Mouse (Mus musculus): ENCODE measurements around the gene Prr14l. TPM values are rescaled to one million over a fixed set of nuclear protein-coding genes. Genes with fewer than 3 reads are reported as not detected.
"Not testable (repeated sequence)": the region's sequence is repeated elsewhere in the genome, so short reads cannot be mapped to it uniquely, and the experiment has no call there.

The Prr14l gene
- 53.8 and 58.6 TPM in 2 replicates for total RNA-seq (2017)

DNA sequence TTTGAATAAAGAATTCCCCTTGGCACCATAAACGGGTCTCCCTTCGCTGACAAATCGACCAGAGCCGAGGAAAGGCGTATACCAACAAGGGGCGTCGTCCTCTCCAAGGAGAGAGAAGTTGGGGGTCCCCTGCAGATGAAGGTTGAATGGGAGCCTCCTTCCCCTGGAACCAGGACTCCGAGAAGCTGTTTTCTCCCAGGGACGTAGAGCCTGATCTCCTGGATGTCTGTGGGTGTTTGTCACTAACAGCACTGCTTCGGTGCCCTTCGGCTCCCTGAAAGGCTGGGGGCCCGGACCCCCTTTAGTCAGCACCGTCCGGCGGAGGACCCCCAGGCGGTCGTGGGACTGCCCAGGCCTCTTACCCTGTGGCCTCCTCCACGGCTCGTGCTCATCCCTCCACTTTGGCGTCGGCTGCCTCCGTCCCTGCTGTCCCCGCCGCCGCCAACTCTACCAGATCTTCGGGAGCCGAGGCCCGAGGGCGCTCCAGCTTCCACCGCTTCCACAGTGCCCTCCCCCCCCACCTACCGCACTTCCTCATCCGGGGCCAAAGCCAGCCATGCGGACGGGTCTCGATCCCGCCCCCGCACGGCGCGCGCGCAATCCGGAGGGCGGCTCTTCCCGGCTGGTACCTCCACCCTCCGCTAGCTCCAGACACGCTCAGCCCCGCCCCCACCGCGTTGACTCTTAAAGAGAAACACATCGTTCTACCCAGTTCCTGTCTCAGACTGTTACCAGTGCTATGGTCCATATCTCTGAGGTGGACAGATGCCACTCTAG, at the start of gene Prr14l:
TSS of gene Prr14l (minus strand) at position 526 of the 777 bp plus-strand sequence.
- ATAC-seq (ENCODE audit: extremely low read depth, insufficient number of reproducible peaks, low FRiP score, poor library complexity, severe bottlenecking) = peak; percentile 97

GRCm38 (mm10) chr5:32886739-32887138, 32.7 kb upstream of the Prr14l start:
- ATAC-seq (ENCODE audit: extremely low read depth, insufficient number of reproducible peaks, low FRiP score, poor library complexity, severe bottlenecking) = no peak

DNA sequence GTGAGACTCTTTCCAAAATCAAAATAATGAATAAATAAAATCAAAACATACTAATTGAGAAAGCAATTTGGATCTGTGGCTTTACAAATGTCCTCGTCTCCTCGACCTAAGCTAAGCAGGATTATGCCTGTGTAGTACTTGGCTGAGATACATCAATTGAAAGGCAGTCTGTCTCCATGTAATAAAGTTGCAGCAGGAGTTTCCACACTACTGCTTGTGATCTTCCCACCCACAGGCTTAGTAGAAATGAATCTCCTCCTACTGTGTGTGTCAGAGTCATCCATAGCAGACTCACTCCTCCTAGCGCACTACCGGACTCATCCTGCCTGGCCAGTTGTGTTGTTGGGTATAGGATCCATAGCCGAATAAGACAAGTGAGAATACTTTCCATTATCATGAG, 18.3 kb upstream of the Prr14l start:
- ATAC-seq (ENCODE audit: extremely low read depth, insufficient number of reproducible peaks, low FRiP score, poor library complexity, severe bottlenecking) = no peak

DNA sequence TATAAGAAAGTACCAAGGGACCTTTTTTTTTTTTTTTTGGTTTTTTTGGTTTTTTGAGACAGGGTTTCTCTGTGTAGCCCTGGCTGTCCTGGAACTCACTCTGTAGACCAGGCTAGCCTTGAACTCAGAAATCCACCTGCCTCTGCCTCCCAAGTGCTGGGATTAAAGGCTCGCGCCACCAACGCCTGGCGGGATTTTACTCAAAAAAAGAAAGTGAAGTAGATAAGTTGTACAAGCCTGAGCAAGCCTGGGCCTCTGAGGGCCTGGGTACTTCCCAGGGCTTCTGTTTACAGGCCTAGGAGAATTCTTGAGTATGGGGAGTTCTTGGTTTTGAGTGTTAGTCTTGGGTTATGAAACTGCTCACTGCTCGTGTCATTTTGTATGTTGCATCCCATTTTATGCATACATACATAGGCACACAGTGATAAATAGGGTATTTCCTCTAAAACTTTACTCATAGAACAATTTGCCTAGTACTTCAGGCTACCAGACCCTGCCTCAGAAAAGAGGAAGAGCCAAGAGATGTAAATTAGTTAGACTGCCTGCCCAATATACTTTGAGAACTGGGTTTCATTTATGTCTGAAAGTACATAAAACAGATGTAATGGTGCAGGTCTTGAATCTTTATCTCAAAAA, 15.5 kb upstream of the Prr14l start:
- ATAC-seq (ENCODE audit: extremely low read depth, insufficient number of reproducible peaks, low FRiP score, poor library complexity, severe bottlenecking) = peak; percentile 74

DNA sequence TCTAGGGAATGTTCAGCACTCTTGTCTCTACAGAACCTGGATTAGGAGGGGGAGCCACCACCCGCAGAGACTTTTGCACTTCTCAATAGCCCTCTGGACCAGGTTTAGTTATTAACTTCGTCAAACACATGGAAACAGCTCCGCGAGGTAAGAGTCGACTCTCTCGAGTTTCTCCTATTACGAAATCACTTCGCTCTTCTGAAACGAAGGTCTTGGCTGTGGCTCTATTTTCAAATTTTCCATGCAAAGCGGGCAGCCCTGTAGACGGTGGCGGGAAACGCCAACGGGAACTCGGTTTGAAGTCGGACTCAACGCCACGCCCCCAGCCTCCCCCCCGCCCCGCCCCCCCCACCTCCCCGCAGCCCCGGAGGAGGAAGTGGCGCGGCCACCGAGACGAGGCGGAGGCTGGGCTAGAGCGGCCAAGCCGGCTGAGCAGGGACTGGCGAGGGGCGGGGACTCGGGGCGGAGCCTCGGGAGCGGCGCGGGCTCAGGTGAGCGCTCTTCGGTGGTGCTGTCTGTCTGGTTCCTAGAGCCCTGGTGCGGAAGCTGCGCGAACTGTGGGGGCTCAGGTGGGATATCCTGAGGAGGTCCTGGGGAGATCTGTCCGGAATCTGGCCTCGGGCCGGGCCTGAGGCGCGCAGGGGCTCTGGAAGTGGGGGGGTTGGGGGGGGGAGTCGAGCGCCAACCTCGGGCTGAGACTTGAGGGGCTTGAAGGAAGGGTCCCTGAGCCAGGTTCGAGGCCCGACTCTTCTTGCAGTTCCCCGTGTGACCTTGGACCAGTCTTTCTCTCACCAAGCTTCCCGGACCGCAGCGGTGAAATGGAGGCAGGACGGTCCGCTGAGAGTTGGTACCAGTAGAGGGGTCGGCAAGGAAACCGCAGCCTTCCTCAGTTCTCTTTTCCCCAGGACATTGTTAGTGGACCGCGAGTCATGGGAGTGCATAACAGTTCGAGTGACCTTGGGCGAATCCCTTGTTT, 9.5 kb upstream of the Prr14l start, which contains the start of gene Depdc5:
TSS of gene Depdc5 (plus strand) at position 449 of the 976 bp plus-strand sequence.
- ATAC-seq (ENCODE audit: extremely low read depth, insufficient number of reproducible peaks, low FRiP score, poor library complexity, severe bottlenecking) = peak; percentile 99

- ATAC-seq (ENCODE audit: extremely low read depth, insufficient number of reproducible peaks, low FRiP score, poor library complexity, severe bottlenecking) = no peak
Measured at GRCm38 (mm10) chr5:32862469-32863132, 8.5 kb upstream of the Prr14l start.

DNA sequence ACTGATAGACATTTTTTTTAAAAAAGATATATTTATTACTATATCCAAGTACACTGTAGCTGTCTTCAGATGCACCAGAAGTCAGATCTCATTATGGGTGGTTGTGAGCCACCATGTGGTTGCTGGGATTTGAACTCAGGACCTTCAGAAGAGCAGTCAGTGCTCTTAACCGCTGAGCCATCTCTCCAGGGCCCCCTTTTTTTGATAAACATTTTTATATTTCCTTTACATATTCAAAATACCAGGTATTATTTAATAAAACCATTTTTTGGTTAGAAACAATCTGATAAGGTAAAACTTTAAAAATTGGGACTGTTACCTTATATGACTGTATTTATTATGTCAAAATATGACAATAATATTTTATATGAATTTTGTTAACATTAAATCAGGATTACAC, 7.0 kb upstream of the Prr14l start:
- no peak for ATAC-seq (ENCODE audit: extremely low read depth, insufficient number of reproducible peaks, low FRiP score, poor library complexity, severe bottlenecking)

GRCm38 (mm10) chr5:32857781-32858220, 3.7 kb upstream of the Prr14l start:
- ATAC-seq (ENCODE audit: extremely low read depth, insufficient number of reproducible peaks, low FRiP score, poor library complexity, severe bottlenecking) = no peak

DNA sequence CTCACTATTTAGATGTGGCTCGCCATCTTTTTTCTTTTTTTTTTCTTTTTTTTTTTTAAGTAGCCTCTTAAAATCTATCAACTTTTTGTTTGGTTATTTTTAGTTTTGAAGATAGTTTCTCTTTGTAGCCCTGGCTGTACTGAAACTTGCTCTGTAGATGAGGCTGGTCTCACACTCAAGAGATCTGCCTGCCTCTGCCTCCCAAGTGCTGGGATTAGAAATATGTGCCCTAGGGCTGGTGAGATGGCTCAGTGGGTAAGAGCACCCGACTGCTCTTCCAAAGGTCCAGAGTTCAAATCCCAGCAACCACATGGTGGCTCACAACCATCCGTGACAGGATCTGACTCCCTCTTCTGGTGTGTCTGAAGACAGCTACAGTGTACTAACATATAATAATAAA, 1.2 kb upstream of the Prr14l start:
- not testable (repeated sequence) for ATAC-seq (ENCODE audit: extremely low read depth, insufficient number of reproducible peaks, low FRiP score, poor library complexity, severe bottlenecking)

DNA sequence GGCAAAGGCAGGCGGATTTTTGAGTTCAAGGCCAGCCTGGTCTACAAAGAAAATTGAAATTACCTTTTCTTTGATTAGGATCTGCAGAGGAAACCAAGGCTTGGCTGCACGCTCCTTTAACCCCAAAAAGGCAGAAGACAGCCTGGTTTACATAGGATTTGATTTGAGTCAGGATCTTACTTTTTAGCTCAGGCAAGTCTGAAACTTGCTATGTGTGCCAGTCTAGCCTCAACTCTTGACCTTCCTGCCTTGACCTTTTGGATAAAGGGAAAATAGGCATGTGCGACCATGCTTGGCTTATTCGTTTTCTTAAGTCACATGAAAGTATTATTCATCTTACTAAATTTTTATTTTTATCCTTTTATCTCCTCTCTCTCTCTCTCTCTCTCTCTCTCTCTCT, 762 bp upstream of the Prr14l start:
- ATAC-seq (ENCODE audit: extremely low read depth, insufficient number of reproducible peaks, low FRiP score, poor library complexity, severe bottlenecking) = no peak

- no peak for ATAC-seq (ENCODE audit: extremely low read depth, insufficient number of reproducible peaks, low FRiP score, poor library complexity, severe bottlenecking)
Measured at GRCm38 (mm10) chr5:32852026-32852425, 2.0 kb downstream of the Prr14l start.

GRCm38 (mm10) chr5:32849580-32849979, 4.5 kb downstream of the Prr14l start:
- not testable (repeated sequence) for ATAC-seq (ENCODE audit: extremely low read depth, insufficient number of reproducible peaks, low FRiP score, poor library complexity, severe bottlenecking)

- ATAC-seq (ENCODE audit: extremely low read depth, insufficient number of reproducible peaks, low FRiP score, poor library complexity, severe bottlenecking) = no peak
Measured at GRCm38 (mm10) chr5:32849178-32849577, 4.9 kb downstream of the Prr14l start.

DNA sequence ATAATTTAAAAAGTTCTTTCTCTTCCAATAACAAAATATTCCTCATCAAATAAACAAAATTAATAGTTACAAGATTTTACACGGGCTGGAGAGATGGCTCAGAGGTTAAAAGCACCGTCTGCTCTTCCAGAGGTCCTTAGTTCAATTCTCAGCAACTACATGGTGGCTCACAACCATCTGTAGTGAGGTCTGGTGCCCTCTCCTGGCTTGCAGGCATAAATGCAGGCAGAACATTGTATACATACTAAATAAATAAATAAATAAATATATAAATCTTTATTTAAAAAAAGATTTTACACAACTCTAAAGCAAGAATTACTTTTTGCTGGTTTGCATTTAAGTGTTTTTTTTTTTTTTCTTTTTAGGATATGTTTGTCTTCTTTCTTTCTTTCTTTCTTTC, 14.0 kb downstream of the Prr14l start:
- ATAC-seq (ENCODE audit: extremely low read depth, insufficient number of reproducible peaks, low FRiP score, poor library complexity, severe bottlenecking) = no peak

DNA sequence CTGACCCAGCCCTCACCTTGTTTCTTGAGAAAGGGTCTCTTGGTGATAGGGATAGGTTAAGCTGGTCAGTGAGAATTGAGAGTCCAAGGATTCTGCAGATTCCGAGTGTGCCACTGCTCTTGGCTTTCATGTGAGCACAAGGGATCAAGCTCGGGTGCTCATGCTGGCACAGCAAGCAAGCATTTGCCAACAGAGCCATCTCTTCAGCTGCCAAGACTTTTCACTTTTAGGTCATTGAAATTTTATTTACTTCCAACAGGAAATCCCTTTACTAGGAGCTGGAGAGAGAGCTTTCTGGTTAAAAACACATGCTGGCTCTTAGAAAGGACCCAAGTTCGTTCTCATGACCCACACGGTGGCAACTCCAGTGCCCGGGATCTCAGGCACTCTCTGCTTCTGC, 17.1 kb downstream of the Prr14l start:
- no peak for ATAC-seq (ENCODE audit: extremely low read depth, insufficient number of reproducible peaks, low FRiP score, poor library complexity, severe bottlenecking)

DNA sequence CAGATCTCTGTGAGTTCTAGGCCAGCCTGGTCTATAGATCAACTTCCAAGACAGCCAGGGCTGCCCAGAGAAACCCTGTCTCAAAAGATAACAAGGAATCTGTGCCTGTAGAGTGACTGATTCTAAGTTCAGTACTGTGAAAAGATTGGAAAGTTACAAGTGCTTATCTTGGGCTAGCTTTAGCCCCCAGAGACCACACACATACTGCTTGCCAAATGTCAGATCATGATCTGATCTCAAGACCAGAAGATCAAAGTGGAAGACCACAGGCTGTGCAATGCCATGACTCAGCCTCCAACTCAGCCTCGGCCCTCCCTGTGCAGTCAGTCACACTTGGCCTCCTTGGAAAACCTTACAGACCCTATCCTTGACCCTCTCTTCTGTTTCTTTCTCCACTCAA, 19.6 kb downstream of the Prr14l start:
- no peak for ATAC-seq (ENCODE audit: extremely low read depth, insufficient number of reproducible peaks, low FRiP score, poor library complexity, severe bottlenecking)

GRCm38 (mm10) chr5:32830054-32830453, 24.0 kb downstream of the Prr14l start:
- no peak for ATAC-seq (ENCODE audit: extremely low read depth, insufficient number of reproducible peaks, low FRiP score, poor library complexity, severe bottlenecking)

DNA sequence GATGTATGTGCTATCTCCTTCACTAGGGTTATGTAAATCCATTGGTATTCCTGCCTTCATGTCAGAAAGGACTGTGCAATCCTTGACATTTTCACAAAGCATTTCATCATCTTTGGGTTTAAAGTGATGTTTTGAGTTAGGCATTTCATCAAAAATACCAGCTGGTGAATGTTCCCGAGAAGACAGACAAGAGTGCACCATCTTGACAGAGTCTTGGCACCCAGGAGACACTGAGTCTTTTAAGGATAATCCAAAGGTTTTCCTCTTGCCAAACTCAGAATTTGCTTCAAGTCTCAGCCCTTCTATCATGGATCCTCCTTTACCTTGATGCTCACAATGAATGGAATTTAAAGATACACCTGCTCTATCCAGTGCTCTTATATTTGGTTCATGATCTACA, 25.3 kb downstream of the Prr14l start:
- not testable (repeated sequence) for ATAC-seq (ENCODE audit: extremely low read depth, insufficient number of reproducible peaks, low FRiP score, poor library complexity, severe bottlenecking)

DNA sequence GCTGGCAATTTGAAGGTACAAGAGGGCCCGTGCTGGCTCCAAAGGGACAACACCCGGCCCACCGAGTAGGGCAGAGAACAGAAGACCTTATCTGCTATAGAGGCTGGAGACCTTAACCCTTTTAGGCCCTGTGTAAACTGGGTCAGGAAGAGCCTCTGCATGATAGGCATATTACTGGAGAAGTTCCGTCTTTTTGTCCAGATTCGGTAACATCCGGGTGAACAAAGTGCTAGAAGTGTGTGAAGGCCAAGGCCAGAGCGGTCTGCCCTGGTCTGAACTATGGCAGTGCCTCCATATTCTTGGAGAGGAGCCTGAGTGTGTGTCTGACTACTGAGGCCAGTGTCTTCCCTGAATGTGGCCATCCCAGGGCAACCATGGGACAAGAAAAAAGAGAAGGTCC, 27.0 kb downstream of the Prr14l start, which contains the start of gene Gm20671:
TSS of gene Gm20671 (minus strand) at position 101 of the 400 bp plus-strand sequence.
- ATAC-seq (ENCODE audit: extremely low read depth, insufficient number of reproducible peaks, low FRiP score, poor library complexity, severe bottlenecking) = no peak

All from neutrophil, adult 5-6 weeks (primary cell).